Mouse (Mus musculus): Measurements from ENCODE around the gene Samd4.

Samd4 gene

DNA sequence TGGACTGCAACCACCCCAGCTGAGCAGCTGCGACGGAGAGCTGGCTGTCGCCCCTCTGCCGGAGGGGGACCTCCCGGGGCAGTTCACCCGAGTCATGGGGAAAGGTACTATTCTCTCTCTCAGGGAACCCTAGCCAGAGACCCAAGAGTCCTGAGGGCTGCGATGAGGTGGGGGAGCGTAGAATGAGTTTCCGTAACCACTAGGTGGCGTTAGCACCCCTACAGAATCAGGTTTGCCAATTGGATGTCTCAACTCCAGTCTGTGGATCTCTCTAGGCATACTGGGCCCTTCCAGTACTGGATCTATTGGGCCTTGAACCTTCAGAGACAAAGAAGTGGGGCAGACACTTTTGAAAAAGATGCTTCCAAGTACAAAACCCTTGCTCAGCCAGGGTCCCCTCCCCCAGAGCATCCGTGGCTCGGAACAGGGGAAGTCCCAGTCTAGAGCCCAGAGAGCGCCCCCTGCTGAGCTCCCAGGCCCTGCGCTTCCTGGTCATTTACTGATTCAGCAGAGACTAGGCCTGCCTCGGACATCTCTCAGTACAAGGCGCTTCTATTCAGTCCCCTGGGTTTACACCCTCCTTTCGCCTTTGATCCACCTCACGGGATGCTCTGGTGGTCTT, 191.5 kb downstream of the Samd4 start:
- no peak for DNase-seq (ENCODE audit: low spot score in 2 of 2)

DNA sequence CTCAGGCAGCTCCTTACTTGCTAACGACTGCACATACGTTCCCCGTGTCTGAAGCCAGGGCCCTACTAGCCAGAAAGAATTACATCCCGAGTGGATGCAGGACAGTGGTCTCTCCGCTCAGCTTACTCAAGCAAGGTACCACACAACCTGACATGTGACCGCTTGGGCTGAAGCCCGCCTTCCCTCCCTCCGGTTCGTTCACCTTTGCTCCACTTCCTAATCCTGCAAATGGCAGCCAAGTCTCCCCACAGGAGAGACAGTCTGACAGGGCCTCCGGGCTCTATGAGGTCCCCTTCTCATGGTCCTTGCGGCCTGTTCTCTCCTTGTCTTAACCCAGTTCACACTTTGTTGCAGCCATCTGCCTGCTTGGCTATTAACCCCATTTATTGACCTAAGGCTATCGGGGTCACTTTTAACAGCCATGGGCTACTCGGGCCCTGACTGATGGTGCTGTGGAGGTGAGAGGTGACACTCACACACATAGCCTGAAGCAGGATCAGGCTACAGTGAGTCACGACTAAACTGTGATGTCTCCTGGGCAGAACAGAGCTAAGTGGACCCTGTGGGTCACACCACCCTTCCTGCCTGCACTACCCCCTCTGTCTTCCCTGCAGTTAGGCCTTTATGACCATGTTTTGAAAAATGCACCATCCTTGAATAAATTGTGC, 192.5 kb downstream of the Samd4 start:
- no peak for DNase-seq (ENCODE audit: low spot score in 2 of 2)

DNA sequence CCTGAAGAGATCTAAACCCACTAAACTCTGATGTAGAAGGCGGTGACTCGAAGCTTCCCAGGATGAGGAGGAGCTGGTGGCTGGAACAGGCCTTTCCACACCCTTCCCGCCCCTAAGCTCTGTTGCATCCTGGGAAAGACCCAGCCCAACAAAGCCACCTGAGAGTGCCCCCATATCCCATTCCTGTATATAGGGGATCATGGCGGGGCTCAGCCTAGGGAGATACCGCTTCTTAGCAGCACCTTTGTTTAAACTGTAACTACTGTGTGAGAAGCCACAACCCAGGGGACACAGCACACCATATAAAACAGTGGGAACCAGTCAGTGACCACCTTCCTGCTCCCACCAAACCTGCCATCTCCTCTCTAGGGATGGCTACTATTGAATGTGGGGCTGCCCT, 193.2 kb downstream of the Samd4 start:
- DNase-seq (ENCODE audit: low spot score in 2 of 2): no peak

DNA sequence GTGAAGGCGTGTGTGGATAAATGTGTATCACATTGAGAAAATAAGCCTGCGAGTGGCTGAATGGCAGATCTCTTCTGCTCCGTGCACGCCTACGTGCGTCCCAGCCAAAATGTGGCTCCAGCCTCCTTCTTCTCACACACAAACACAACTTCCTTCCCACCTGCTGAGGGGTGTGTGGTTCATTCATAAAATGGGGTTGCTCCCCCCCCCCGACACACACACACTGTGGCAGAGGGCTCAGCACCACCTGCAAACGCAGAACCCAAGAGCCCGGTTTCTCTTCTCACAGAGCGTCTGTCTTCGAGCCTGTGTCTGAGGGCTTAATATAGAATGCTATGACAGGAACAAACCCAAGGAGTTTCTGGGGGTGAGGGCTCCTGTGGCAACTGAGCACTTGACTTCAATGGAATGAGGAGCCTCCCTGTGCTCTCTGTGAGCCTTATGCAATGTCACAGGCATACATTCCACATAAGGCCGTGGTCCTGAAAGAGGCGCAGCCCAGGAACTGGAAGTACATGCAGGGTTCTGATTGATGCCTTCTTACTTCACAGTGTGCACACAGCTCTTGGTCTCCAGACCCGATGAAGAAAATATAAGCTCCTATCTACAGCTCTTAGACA, 194.4 kb downstream of the Samd4 start:
- no peak for DNase-seq (ENCODE audit: low spot score in 2 of 2)

DNA sequence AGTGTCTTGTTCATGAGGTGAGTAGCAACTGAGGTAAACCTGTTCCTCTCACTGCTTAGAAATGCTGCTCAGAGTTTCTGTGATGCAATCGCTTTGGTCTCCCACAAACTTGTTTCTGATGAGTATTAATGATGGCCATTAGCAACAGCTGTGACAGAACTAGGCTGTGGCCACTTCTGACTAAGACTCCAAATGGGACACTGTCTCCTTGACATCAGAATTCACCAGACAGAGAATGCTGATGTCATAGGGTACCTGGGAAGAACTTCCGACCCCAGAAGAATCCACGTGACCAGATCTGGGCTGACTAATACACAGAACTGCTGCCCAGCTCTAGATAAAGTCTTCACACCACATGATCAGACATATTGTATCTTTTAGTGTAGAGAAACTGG, 194.9 kb downstream of the Samd4 start:
- no peak for DNase-seq (ENCODE audit: low spot score in 2 of 2)

DNA sequence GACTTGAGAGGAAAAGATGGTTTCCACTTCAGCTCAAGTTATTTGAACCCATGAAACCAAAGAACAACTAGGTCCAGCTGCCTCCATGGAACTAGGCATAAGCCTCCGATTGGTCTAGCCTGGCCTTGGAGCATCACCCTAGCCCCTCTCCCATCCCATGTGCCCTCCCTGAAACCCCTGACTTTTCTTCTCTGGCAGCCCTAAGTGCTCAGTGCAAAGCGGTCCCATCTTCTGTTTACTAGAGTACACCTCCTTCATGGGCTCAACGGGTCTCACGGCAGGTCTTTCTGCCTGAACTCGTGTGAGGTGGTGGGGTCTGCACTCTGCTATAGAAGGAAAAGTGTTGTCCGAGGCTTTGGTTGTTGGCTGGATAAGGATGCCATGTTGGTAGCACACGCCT, 197.3 kb downstream of the Samd4 start:
- no peak for DNase-seq (ENCODE audit: low spot score in 2 of 2)

DNA sequence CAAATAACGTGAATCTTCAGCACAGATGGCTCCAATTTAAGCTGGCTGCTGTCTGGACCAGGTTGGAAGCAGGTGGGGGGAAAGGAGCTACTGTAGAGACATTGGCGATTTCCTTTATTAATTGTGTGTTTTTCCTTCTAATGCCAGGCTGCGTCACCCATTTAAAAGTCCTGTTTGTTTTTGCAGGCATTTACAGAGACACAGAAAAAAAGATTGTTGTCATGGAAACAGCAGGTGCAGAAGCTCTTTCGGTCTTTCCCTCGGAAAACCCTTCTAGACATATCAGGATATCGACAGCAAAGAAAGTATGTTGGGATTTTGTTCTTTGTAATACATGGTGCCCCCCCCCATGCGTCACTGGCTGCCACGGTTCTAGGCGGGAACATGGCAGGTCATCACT, 200.7 kb downstream of the Samd4 start:
- DNase-seq (ENCODE audit: low spot score in 2 of 2): no peak

DNA sequence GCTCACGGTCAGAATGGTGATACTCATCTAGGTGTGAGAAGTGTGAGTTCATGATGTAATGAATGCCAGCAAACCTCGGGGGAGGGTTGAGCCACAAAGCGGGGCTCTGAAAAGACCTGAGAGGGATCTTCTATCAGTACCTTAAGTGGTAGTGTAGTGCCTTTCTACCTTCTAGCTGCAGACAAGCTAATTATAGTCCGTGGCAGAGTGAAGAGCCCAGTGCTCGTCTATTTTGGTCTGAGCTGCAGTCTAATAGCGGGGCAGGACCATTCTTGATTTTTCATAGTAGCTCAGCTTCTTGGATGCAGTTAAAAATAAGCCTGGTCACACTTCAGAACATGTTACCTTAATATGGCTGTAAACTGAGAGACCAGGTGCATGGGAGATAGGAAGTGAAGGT, 201.2 kb downstream of the Samd4 start:
- DNase-seq (ENCODE audit: low spot score in 2 of 2): no peak

DNA sequence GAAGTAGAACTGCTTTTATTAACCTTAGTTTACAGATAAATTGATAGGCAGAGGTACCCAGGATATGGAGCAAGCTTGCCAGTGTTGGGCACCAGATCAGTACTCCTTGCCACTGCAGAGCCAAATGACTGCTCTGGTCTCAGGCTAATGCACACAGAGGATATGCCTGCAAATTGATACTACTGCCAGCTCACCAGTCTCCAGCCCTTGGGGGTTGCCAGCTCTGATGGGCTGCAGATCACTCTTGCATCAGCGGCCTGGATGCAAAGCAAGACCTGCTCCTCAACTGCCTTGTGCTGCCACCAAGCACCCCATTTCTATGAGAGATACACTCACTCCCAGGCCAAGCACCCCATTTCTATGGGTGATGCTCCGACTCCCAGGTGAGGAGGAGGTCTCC, 202.0 kb downstream of the Samd4 start:
- DNase-seq (ENCODE audit: low spot score in 2 of 2): no peak

DNA sequence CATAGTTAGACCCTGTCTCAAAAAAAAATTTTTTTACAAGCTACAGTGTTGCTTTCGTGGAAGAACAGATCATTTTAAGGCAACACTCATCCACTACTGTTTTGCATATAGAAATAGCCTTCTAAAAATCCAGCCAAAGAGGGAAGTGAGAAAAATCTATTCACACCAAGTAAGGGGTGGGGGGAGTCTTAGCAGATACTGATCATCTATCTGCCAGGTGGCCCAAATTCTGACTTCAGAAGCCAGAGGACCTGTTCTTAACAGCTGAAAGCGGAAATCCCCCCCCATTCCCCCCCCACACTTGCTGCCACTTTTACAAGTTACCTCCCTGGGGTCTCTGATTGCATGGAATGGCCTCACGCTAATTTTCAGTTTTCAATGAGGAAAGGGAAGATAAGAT, 203.5 kb downstream of the Samd4 start:
- DNase-seq (ENCODE audit: low spot score in 2 of 2): no peak

DNA sequence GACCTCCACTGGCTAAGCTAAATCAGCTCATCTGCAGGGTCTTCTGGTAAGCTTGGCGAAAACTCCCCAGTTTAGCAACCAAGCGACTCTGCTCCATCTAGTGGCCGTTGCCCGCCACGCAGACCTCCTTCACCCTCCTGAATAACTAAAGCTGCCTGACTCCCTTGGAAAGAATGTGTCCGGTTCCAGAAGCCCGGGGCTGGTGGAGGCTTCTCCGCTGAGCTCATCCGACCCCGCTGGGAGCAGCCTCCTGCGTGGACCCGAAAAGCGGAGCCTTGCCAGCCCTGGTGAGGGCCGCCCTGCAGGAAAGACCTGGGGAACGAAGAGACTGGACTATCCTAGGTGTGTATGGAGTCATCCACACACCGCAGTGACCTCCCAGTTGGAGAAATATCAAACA, 204.1 kb downstream of the Samd4 start:
- DNase-seq (ENCODE audit: low spot score in 2 of 2): peak; percentile 79 to 80

DNA sequence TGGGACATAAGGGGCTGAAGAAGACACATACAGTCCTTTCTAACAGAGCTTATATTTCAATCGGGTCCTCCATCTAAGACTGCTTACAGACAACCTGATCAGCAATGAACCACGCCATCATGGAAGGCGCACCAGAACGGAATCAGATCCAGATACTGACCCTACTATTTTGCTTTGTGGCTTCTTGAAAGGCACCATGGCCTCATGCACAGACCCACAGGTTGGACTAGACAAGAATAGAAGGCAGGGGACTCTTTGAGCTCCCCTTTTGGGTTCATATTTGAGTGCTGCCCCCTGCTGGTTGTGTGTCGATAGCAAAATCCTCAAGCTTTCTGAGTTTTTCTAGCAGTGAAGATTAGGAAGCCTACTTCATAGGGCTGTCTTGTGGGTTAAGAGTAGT, 204.5 kb downstream of the Samd4 start:
- peak; percentile 85 to 93 for DNase-seq (ENCODE audit: low spot score in 2 of 2)

DNA sequence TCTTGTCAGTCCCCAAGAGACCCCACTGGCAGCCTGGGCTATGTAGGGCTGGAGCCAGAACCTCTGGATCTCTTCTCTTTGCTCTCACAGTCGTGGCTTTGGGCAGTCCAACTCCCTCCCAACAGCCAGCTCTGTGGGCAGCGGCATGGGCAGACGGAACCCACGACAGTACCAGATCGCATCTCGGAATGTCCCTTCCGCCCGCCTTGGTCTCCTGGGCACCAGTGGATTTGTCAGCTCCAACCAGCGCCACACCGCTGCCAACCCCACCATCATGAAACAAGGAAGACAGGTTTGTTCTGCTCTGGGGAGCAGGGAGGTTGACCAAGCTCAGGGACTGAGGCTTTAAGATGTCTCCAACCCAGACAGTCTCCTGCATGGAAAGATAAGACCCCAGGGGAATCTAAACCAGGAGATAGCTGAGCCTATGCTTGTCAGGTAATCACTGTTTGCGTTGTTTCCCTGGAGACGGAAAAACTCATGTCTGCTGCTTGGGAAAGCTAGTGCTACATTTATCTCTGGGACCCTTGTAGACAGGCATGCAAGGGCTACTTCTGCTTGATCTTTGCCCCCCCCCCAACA, 205.1 kb downstream of the Samd4 start:
- peak in 1 of 2 experiments; percentile 37 for DNase-seq (ENCODE audit: low spot score in 2 of 2)

DNA sequence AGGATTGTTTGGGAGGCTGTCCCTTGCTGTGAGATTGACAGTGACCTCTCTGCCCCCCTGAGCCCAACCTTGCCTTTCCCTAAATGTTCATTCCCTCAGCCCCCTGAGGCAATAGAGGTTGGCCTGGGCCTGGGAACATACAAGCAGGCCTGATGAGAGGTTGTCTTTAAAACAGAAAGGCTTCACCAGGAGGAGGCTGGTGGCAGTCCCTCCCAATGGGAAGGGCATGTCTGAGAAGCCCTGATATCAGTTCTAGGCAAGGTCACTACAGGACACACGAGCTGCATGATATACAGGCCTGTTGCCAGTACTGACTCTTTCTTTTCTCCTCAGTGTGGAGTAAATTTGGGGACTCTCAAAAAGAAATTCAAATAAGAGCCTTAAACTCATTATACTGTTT, 205.7 kb downstream of the Samd4 start:
- peak; percentile 49 to 62 for DNase-seq (ENCODE audit: low spot score in 2 of 2)

DNA sequence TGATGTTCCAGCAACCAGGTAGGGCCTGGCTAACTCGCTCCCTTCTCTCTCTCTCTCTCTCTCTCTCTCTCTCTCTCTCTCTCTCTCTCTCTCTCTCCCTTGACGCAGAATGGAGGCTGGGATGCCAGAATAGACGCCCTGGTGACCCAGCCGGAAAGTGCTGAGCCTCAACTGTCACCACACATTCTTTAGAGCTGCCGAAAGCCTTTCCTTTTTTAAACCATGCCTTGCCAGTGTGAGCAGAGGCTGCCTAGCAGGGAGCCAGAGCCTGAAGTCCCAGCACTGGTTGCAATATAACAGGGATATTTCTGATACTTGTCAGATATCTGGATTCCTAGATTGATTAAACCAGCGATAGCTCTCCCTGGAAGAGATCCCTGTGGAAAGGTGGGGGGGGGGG, 206.5 kb downstream of the Samd4 start:
- DNase-seq (ENCODE audit: low spot score in 2 of 2): no peak

DNA sequence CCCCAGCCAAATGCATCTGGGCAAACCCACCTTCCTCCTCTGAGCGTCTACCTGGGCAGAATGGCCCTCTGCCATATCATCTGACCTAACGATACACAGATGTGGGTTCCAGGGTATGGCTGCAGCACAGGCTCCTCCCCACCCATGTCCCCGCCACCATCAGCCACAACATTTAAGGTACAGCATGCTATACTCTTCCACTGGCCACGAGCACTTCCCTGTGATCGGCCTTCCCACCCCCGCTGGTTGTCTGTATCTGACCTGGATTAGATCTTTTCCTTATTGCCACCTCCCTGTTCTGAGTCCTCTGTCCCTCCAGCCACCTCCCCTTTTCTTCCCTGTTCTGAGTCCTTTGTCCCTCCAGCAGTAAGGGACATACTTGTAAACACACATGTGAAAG, 209.3 kb downstream of the Samd4 start:
- no peak for DNase-seq (ENCODE audit: low spot score in 2 of 2)

DNA sequence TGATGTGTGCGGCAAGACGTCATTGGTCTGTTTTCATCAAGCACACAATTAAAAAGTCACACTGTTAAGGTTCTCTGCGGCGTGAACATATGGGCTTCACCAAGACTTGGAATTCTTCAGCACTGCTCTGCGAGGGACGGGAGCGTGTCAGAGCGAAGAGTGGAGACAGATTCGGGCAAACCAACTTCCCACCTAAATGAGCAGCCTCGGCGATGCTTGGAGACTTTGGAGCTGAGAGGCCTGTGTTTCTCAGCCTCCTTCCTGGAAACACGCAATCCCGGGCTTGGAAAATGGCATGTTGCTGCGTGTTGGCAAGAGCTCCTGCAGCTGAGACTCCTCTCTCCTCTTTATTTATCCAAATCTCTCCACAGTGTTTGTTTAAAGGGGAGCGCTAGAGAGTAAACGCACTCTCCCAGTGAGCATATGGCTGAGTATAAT, 210.7 kb downstream of the Samd4 start:
- DNase-seq (ENCODE audit: low spot score in 2 of 2): no peak

DNA sequence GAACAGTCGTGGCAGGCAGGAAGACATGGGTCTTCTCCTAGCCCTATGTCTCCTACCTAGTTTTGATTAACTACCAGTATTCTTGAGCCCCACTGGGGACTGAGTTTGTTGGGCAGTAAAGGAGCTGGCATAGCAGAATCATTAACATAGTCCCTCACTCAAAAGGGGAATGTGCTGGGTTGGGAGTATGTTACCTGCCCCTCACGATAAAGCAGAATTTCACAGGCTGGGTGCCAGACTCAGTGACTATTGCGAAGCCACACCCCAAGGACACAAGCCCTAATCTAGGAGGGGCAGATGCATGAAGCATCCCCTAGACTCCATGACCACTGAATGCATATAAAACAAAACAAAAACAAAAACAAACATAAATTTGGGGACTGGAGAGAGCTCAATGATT, 212.4 kb downstream of the Samd4 start:
- DNase-seq (ENCODE audit: low spot score in 2 of 2): peak; percentile 53 to 78

DNA sequence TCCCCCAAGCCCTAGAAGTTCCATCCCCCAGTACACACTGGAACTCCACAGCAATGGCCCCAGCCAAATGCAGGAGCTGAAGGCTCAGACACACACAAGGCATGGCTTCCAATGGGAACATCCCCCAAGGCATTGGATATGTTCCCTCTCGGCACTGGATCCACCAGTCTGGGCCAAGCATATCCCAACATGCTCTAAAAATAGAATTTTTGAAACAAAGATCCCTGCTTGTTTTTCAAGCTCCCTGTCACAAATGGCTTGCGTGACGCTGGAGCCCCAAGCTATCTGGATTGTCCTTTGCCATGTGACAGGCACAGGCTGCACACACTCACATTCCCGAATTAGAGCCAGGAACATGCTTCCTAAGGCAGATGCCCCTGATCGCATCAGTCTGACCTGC, 213.7 kb downstream of the Samd4 start:
- no peak for DNase-seq (ENCODE audit: low spot score in 2 of 2)

DNA sequence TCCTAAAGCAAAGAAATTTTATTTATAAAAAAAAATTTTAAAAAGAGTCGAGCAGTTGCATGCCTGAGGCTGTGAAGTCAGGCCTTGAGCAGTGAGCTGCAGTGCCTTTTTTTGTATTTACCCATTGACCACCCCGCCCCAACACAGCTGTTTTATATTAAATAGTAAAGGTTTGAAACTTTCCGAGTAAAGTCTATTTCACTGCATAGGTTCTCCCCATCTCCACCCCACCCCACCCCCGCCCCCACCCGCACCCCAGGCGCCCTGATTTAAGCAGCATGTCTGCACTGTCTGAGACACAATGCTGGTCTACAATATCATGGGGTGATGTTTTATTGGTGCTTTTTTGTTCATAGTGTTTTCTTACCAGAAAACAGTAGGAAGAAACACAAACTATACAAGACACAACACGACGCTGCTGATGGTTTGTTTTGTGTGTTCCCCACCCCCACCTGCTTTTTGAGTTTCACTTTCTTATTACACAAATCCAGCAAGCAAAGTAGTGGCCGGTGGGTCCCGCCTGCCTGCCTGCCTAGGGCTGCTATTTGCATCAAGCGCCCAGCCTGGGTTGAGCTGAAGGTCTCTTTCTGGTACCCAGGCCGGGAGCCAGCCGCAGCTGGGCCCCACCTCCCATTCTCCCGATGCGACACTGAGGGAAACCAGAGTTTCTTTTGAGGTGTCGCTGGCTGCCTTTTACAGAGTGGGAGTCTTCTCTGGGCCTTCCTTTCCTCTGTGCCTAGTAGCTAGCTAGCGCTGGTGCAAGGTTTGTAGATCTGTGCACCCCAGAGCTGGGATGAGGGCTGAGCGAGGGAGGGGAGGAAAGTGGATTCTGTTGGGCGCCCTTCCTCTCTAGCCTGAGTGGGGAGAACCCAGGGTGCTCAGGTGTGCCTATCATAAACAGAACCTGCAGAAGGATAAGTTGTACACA, 221.9 kb downstream of the Samd4 start:
- no peak for DNase-seq (ENCODE audit: low spot score in 2 of 2)

DNA sequence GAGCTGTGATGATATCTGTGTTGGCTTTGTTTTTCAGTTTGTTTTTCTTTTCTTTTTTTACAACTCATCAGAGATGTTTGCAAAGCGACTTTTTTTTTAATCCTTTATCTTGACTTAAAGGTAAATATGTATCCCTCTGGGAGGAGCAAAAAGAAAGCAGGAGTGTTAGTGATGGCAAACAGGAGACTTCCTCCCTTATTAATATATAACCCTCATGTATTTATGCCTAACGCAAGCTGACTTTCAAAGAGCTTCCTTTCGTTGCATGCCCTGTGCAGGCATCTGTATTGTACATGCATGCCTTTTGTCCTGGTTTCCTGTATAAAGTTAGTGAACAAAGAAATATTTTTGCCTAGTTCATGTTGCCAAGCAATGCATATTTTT, 222.5 kb downstream of the Samd4 start:
- DNase-seq (ENCODE audit: low spot score in 2 of 2): no peak

DNA sequence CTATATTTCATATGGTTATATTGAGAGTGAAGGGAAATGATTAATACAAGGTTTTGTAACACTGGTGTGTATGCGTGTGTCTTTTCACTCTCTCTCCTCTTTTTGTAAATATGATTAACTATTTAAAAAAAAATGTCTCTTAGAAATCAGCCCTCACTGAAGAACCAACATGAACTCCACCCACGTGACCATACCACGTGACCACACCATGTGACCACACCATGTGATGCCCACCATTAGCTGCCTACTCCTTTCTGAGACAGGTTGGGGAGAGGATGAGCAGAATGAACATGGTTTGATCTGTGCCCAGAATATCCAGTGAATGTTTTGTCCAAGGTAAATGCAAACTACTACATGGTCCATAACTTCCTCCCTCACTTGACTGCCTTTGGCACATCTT, 223.1 kb downstream of the Samd4 start:
- no peak for DNase-seq (ENCODE audit: low spot score in 2 of 2)
